Mouse (Mus musculus): Measurements from ENCODE around the gene Tcf21.
A peak's percentile ranks its signal among the peaks of the same experiment; 100 is the strongest.

Gene Tcf21

GRCm38 (mm10) chr10:22815461-22816236 lies 4.3 kb downstream of the Tcf21 start:
- DNase-seq (ENCODE audit: low spot score in 2 of 2) = no peak

GRCm38 (mm10) chr10:22814771-22815170 lies 5.2 kb downstream of the Tcf21 start:
- DNase-seq (ENCODE audit: low spot score in 2 of 2) = no peak

- DNase-seq (ENCODE audit: low spot score in 2 of 2) = no peak
Observed at GRCm38 (mm10) chr10:22814294-22814693, 5.7 kb downstream of the Tcf21 start.

GRCm38 (mm10) chr10:22813317-22813960 lies 6.5 kb downstream of the Tcf21 start:
- no peak for DNase-seq (ENCODE audit: low spot score in 2 of 2)

GRCm38 (mm10) chr10:22811921-22812320 lies 8.1 kb downstream of the Tcf21 start:
- DNase-seq (ENCODE audit: low spot score in 2 of 2) = no peak

- DNase-seq (ENCODE audit: low spot score in 2 of 2) = no peak
Observed at GRCm38 (mm10) chr10:22782684-22783083, 37.3 kb downstream of the Tcf21 start.

GRCm38 (mm10) chr10:22781466-22781865 lies 38.5 kb downstream of the Tcf21 start:
- DNase-seq (ENCODE audit: low spot score in 2 of 2) = no peak

GRCm38 (mm10) chr10:22777939-22778338 lies 42.0 kb downstream of the Tcf21 start:
- DNase-seq (ENCODE audit: low spot score in 2 of 2) = peak in 1 of 2 experiments; percentile 43

- DNase-seq (ENCODE audit: low spot score in 2 of 2) = peak in 1 of 2 experiments; percentile 48
Observed at GRCm38 (mm10) chr10:22776007-22776698, 43.8 kb downstream of the Tcf21 start.

- no peak for DNase-seq (ENCODE audit: low spot score in 2 of 2)
Observed at GRCm38 (mm10) chr10:22775456-22775855, 44.5 kb downstream of the Tcf21 start.

- DNase-seq (ENCODE audit: low spot score in 2 of 2) = peak in 1 of 2 experiments; percentile 29
Observed at GRCm38 (mm10) chr10:22774626-22775025, 45.3 kb downstream of the Tcf21 start.

All from urinary bladder, adult 18-20 months (tissue).